Mouse (Mus musculus) myocyte (in vitro differentiated cells): ENCODE data around the gene Smurf1.

Experiments
- CEBPB ChIP-seq: IDR thresholded peaks from 2 replicates; pipeline ENCODE4 v1.6.1; 2011; ENCODE audit warnings: mild to moderate bottlenecking, moderate library complexity; ENCODE audit not compliant: poor library complexity, insufficient read depth, severe bottlenecking
- E2F4 ChIP-seq: IDR thresholded peaks from one replicate; pipeline ENCODE4 v1.6.1; 2011; ENCODE audit warnings: mild to moderate bottlenecking, control low read depth, moderate library complexity; ENCODE audit not compliant: insufficient read depth
- MAX ChIP-seq: IDR thresholded peaks from one replicate; pipeline ENCODE4 v1.6.1; 2011; ENCODE audit warnings: low read depth, mild to moderate bottlenecking, control low read depth
- MYOD1 ChIP-seq, 3 experiments: IDR thresholded peaks; one replicate each; pipeline ENCODE4 v1.6.1; 2011; ENCODE audit warnings: control low read depth in 2 of 3, low read depth in 2 of 3, mild to moderate bottlenecking in 2 of 3, moderate library complexity in 1 of 3; ENCODE audit not compliant: insufficient read length in 2 of 3, control insufficient read depth in 1 of 3
- MYOG ChIP-seq, 3 experiments: IDR thresholded peaks; one replicate each; pipeline ENCODE4 v1.6.1; 2011; ENCODE audit warnings: control low read depth in 2 of 3, low read depth in 2 of 3, mild to moderate bottlenecking in 2 of 3; ENCODE audit not compliant: insufficient read length in 2 of 3, control insufficient read depth in 1 of 3, insufficient read depth in 1 of 3
- POLR2A ChIP-seq: IDR thresholded peaks from one replicate; pipeline ENCODE4 v1.6.1; 2011; ENCODE audit warnings: low read depth, mild to moderate bottlenecking, control low read depth, moderate library complexity; ENCODE audit not compliant: insufficient read length
- POLR2AphosphoS2 ChIP-seq: IDR thresholded peaks from one replicate; pipeline ENCODE4 v1.6.1; 2011; ENCODE audit warnings: low read depth, control low read depth; ENCODE audit not compliant: insufficient read length
- TCF12 ChIP-seq: IDR thresholded peaks from one replicate; pipeline ENCODE4 v1.6.1; 2011; ENCODE audit warnings: mild to moderate bottlenecking, control low read depth; ENCODE audit not compliant: poor library complexity, insufficient read depth, severe bottlenecking
- TCF3 ChIP-seq: IDR thresholded peaks from one replicate; pipeline ENCODE4 v1.6.1; 2011; ENCODE audit warnings: low read depth, control low read depth; ENCODE audit not compliant: insufficient read length
- USF1 ChIP-seq: IDR thresholded peaks from one replicate; pipeline ENCODE4 v1.6.1; 2011; ENCODE audit warnings: low read depth, mild to moderate bottlenecking, control low read depth, moderate library complexity

DNA sequence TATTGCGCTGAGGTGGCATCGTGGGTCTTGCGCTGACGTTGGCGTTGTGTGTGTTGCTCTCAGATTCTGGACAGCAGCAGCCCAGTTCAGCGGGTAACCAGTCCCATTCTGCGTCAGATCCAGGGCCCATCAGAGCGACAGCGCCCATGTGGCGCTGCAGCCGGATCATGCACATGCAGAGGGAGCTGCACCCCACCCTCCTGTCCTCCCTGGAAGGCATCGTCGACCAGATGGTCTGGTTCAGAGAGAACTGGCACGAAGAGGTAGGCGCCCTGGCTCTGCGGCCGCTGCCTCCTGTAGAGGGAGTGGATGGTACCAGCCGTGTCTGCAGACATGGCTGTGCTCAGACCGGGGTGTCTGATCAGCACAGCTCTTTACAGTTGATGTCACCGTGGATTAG, 120.3 kb downstream of the Smurf1 start:
- TF ChIP-seq POLR2A (no peak), MYOG (IDR thresholded peaks at IDR 0.05; ENCODE audit: control insufficient read depth in 1 of 3, insufficient read depth in 1 of 3, insufficient read length in 2 of 3, low read depth in 2 of 3) (no peak), USF1 (no peak), E2F4 (no peak), TCF3 (no peak), CEBPB (no peak), MAX (no peak), TCF12 (no peak), MYOD1 (IDR thresholded peaks at IDR 0.05; ENCODE audit: control insufficient read depth in 1 of 3, insufficient read length in 2 of 3, low read depth in 2 of 3) (no peak), POLR2AphosphoS2 (no peak)
